Mouse (Mus musculus): Measurements from ENCODE around the gene Ndufb10.

The Ndufb10 gene

GRCm38 (mm10) chr17:24724184-24724583 is at the start of gene Ndufb10:
Gene Ndufb10 (minus strand): TSS chr17:24724478.
- in situ Hi-C loops (cut with MboI, MseI), result no loop called here

- in situ Hi-C loops (cut with MboI, MseI), result no loop called here
Observed at GRCm38 (mm10) chr17:24773241-24773640, 49.0 kb upstream of the Ndufb10 start.

DNA sequence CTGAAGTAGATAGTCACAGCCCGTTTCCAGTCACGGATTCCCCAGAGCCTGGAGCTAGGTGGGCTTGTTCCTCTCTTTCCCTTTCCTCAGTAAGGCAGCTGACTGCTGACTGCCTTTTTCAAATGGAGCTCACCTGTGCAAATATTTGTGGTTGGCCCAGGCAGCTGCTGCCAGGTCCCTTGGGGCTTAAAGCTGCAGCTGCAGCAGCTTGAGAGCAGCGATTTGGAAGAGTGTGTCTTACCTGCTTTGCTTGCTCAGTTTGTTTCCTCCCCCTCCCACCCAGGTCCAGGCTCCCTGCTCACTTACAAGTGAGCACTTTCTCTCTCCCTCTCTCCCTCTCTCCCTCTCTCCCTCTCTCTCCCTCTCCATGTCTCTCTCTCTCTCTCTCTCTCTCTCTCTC is 44.9 kb upstream of the Ndufb10 start:
- in situ Hi-C loops (cut with MboI, MseI), result no loop called here

- in situ Hi-C loops (cut with MboI, MseI), result no loop called here
Observed at GRCm38 (mm10) chr17:24766266-24766875, 42.1 kb upstream of the Ndufb10 start.

GRCm38 (mm10) chr17:24765016-24765905 is 41.0 kb upstream of the Ndufb10 start:
- in situ Hi-C loops (cut with MboI, MseI), result no loop called here

DNA sequence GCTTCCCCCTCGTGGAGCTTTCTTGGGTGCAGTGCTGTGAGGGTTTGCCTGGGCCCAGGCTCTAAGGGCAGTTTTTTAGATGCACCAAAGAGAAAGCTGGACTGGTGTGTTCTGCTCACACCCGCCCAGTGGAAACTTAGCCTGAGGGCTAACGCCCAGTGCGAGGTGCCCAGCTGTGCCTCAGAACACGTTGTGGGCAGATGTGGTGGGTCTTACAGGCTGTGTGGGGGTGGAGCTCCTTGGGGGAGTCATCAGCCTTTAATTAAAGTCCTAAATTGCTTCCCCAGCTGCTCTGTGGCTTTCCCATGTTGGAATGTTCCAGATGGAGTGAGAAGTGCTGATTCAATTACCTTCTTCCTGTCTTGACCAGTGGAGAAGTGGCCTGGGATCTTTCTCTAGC is 36.8 kb upstream of the Ndufb10 start:
- in situ Hi-C loops (cut with MboI, MseI), result no loop called here

GRCm38 (mm10) chr17:24757394-24757793 is 33.1 kb upstream of the Ndufb10 start:
- in situ Hi-C loops (cut with MboI, MseI), result no loop called here

GRCm38 (mm10) chr17:24752415-24753394 is 28.4 kb upstream of the Ndufb10 start, which contains the start of gene Hs3st6:
Gene Hs3st6 (plus strand): TSS chr17:24752988.
- in situ Hi-C loops (cut with MboI, MseI), result no loop called here

DNA sequence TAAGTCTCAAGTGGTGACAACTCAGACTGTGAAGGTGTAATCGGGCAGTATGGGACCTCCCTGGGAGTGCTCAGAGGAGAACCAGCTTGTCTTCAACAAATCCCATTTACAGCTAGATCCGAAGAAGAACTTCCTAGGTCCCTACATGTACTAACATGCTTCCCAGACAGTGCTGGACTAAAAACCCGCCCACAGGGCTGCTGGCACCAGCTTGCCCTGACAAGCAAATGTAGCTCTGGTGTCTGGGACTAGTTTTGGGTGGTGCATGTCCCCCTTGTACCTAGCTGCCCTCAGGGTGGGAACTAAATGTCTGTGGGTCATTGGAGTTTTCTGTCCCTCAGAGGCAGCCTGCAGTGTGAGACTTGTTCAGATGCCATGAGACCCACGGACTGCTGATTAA is 27.2 kb upstream of the Ndufb10 start:
- in situ Hi-C loops (cut with MboI, MseI), result no loop called here

GRCm38 (mm10) chr17:24746986-24747385 is 22.7 kb upstream of the Ndufb10 start:
- in situ Hi-C loops (cut with MboI, MseI), result loop anchor here (10.0 kb wide), 1 partner anchor 68 kb away; no protein-coding TSS in a partner anchor

GRCm38 (mm10) chr17:24745526-24746497 is 21.5 kb upstream of the Ndufb10 start:
- in situ Hi-C loops (cut with MboI, MseI), result loop anchor here (10.0 kb wide), 1 partner anchor 69 kb away; no protein-coding TSS in a partner anchor

- in situ Hi-C loops (cut with MboI, MseI), result loop anchor here (10.0 kb wide), 1 partner anchor 70 kb away; no protein-coding TSS in a partner anchor
Observed at GRCm38 (mm10) chr17:24744381-24744780, 20.1 kb upstream of the Ndufb10 start.

GRCm38 (mm10) chr17:24743896-24744295 is 19.6 kb upstream of the Ndufb10 start:
- in situ Hi-C loops (cut with MboI, MseI), result loop anchor here (10.0 kb wide), 1 partner anchor 71 kb away; no protein-coding TSS in a partner anchor

GRCm38 (mm10) chr17:24742307-24742706 is 18.0 kb upstream of the Ndufb10 start:
- in situ Hi-C loops (cut with MboI, MseI), result loop anchor here (10.0 kb wide), 1 partner anchor 72 kb away; no protein-coding TSS in a partner anchor

- in situ Hi-C loops (cut with MboI, MseI), result loop anchor here (10.0 kb wide), 1 partner anchor 75 kb away; no protein-coding TSS in a partner anchor
Observed at GRCm38 (mm10) chr17:24739926-24740325, 15.6 kb upstream of the Ndufb10 start.

- in situ Hi-C loops (cut with MboI, MseI), result no loop called here
Observed at GRCm38 (mm10) chr17:24738238-24738637, 14.0 kb upstream of the Ndufb10 start.

DNA sequence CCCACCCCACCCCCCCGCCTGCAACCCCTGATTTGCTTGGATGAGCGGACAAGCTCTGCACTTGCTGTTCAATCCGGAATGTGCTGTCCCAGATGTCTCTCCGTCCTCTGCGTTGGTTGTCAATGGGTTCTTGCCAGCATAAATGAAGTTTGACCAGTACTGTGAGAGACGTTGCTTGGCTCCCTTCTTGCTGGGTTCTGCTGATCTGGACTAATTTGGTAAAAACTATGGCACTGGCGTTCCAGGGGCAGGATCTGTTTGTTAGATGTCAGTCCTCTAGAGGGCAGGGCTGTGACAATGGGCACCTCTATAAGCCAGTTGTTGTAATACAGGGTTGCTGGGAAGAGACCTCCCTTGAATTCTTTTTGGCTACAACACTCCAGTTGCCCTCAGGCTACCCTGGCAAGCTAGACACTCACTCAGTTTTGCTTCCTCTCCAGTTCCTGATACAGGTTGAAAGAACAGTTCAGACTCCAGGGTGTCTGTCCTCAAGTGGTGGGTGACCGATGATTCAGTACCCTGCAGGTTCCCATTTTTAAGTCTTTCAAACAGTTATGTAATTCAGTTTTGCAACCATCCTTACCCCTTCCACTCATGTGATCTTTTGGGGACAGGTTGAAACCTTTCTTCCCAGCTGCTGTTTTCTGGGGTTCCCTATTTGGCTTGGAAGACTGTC is 13.0 kb upstream of the Ndufb10 start:
- in situ Hi-C loops (cut with MboI, MseI), result no loop called here

GRCm38 (mm10) chr17:24736330-24737051 is 12.2 kb upstream of the Ndufb10 start, which contains the start of gene Msrb1:
Gene Msrb1 (plus strand): TSS chr17:24736642.
- in situ Hi-C loops (cut with MboI, MseI), result no loop called here

DNA sequence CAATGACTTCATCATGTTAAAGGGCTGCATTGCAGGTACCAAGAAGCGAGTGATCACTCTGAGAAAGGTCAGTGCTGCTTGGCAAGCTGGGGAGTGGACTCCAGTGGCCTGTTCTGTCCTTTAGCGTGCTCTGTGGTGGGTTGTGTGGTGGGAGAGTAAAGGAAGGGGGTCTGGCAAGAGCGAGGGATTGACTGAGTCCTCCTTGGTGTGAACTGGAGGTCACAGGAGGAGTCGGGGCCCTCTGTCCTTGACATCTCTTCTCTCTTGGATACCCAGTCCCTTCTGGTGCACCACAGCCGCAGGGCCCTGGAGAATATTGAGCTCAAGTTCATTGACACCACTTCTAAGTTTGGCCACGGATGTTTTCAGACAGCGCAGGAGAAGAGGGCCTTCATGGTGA is 11.2 kb upstream of the Ndufb10 start:
- in situ Hi-C loops (cut with MboI, MseI), result no loop called here
